Mouse (Mus musculus) hindbrain, postnatal 0 days (tissue): ENCODE measurements at regions not wholly inside any gene's neighbourhood (a gene's known extent, or its start where the extent isn't known, plus 50 kb on each side); places are given as distances from the start of the nearest gene placed in this dataset.

Source experiments
- ATAC-seq: fragments of 200-750 bp; cut with Nextera tagmentation; 2 replicates; pipeline ENCODE4 v1.8.0; 2017; ENCODE audit warnings: mild to moderate bottlenecking, moderate TSS enrichment, moderate library complexity
- DNase-seq: peaks from one replicate; pipeline ENCODE4 v3.0.0-alpha.2; 2015; ENCODE audit warnings: low spot score
- H3K27ac ChIP-seq: fragments of 300-500 bp; sonication (generic); 2 replicates; pipeline ENCODE4 v1.5.1; 2014; ENCODE audit warnings: mild to moderate bottlenecking
- H3K27me3 ChIP-seq: fragments of 300-500 bp; sonication (generic); 2 replicates; pipeline ENCODE4 v1.6.1; 2014; ENCODE audit warnings: low read length, mixed read lengths; ENCODE audit not compliant: insufficient read depth
- H3K36me3 ChIP-seq: fragments of 300-500 bp; sonication (generic); 2 replicates; pipeline ENCODE4 v1.6.1; 2014; ENCODE audit warnings: low read length, mixed read lengths; ENCODE audit not compliant: insufficient read depth
- H3K4me1 ChIP-seq: fragments of 300-500 bp; sonication (generic); 2 replicates; pipeline ENCODE4 v1.6.1; 2014; ENCODE audit warnings: antibody characterized with exemption, low read length, mixed read lengths; ENCODE audit not compliant: insufficient read depth
- H3K4me2 ChIP-seq: fragments of 300-500 bp; sonication (generic); 2 replicates; pipeline ENCODE4 v1.6.1; 2014; ENCODE audit warnings: low read depth, mild to moderate bottlenecking, low read length, moderate library complexity, mixed read lengths
- H3K4me3 ChIP-seq: fragments of 300-500 bp; sonication (generic); 2 replicates; pipeline ENCODE4 v1.5.1; 2014; ENCODE audit warnings: low read length
- H3K9ac ChIP-seq: fragments of 300-500 bp; sonication (generic); replicated peaks from 2 replicates; pipeline ENCODE4 v1.6.1; 2014; ENCODE audit warnings: mild to moderate bottlenecking, low read length, moderate library complexity, mixed read lengths
- H3K9me3 ChIP-seq: fragments of 300-500 bp; sonication (generic); 2 replicates; pipeline ENCODE4 v1.6.1; 2016; ENCODE audit warnings: low read length, mixed read lengths
- CTCF ChIP-seq: IDR thresholded peaks from 2 replicates; pipeline ENCODE4 v1.5.1; 2016; ENCODE audit warnings: antibody characterized with exemption, control low read depth, low read depth
- WGBS: fragments of 180-500 bp; shearing (Covaris S2); extraction: QIAGEN DNeasy Blood & Tissue Kit; methylation state at CpG from one replicate; pipeline ENCODE4 v1.1.7; 2014; 5-methylcytosine and 5-hydroxymethylcytosine counted together

- peak overlapping the region; percentile 28; the same call in 1 of the 2 replicates for H3K4me2 ChIP-seq
- no peak overlapping the region for H3K4me3 ChIP-seq
- H3K27me3 ChIP-seq: no peaks in the 10 kb centered on the region
- no peak overlapping the region for H3K9ac ChIP-seq
- TF ChIP-seq CTCF: no peak
- no peaks in the 10 kb centered on the region for H3K9me3 ChIP-seq
- no peaks in the 10 kb centered on the region for H3K36me3 ChIP-seq
- no peaks in the 10 kb centered on the region for H3K4me1 ChIP-seq
- ATAC-seq (no peak; the same call in 1 of the 2 replicates), DNase-seq (no peak)
- 41% methylated on average over 13 of the region's 13 CpGs for WGBS
- H3K27ac ChIP-seq: no peak overlapping the region
These were observed 163.8 kb downstream of the Clic5 start for GRCm38 (mm10) chr17:44352142-44352541.

GRCm38 (mm10) chr17:44363111-44363510 is 174.7 kb downstream of the Clic5 start:
- Histone ChIP-seq H3K27me3 (no peaks in the 10 kb centered on the region), H3K9ac (no peak overlapping the region), H3K4me1 (no peaks in the 10 kb centered on the region), H3K36me3 (no peaks in the 10 kb centered on the region), H3K4me2 (no peak overlapping the region), H3K27ac (no peak overlapping the region), H3K9me3 (no peaks in the 10 kb centered on the region), H3K4me3 (no peak overlapping the region)
- no peak for DNase-seq
- ATAC-seq: no peak
- WGBS: 84% methylated on average over 4 of the region's 4 CpGs
- TF ChIP-seq CTCF: no peak

GRCm38 (mm10) chr17:44364494-44364893 is 176.1 kb downstream of the Clic5 start:
- H3K27ac ChIP-seq: no peak overlapping the region
- WGBS: 92% methylated on average over 6 of the region's 6 CpGs
- H3K9ac ChIP-seq: no peak overlapping the region
- no peak overlapping the region for H3K4me2 ChIP-seq
- no peak for TF ChIP-seq CTCF
- no peak overlapping the region for H3K4me3 ChIP-seq
- H3K36me3 ChIP-seq: no peaks in the 10 kb centered on the region
- DNase-seq (no peak), ATAC-seq (no peak)
- no peaks in the 10 kb centered on the region for H3K27me3 ChIP-seq
- no peaks in the 10 kb centered on the region for H3K9me3 ChIP-seq
- no peaks in the 10 kb centered on the region for H3K4me1 ChIP-seq

GRCm38 (mm10) chr17:44366438-44366837 is 178.1 kb downstream of the Clic5 start:
- DNase-seq: no peak
- no peaks in the 10 kb centered on the region for H3K4me1 ChIP-seq
- H3K4me2 ChIP-seq: no peak overlapping the region
- H3K27ac ChIP-seq: no peak overlapping the region
- 79% methylated on average over 8 of the region's 8 CpGs for WGBS
- no peak for ATAC-seq
- no peak overlapping the region for H3K4me3 ChIP-seq
- H3K27me3 ChIP-seq: no peaks in the 10 kb centered on the region
- no peak for TF ChIP-seq CTCF
- no peak overlapping the region for H3K9ac ChIP-seq
- H3K9me3 ChIP-seq: no peaks in the 10 kb centered on the region
- no peaks in the 10 kb centered on the region for H3K36me3 ChIP-seq

GRCm38 (mm10) chr17:44367561-44367960 is 179.2 kb downstream of the Clic5 start:
- no peaks in the 10 kb centered on the region for H3K9me3 ChIP-seq
- ATAC-seq (no peak), DNase-seq (peak; percentile 32)
- H3K4me3 ChIP-seq: no peak overlapping the region
- H3K27ac ChIP-seq: no peak overlapping the region
- H3K9ac ChIP-seq: no peak overlapping the region
- 41% methylated on average over 5 of the region's 5 CpGs for WGBS
- no peak for TF ChIP-seq CTCF
- H3K36me3 ChIP-seq: no peaks in the 10 kb centered on the region
- H3K4me1 ChIP-seq: no peaks in the 10 kb centered on the region
- H3K4me2 ChIP-seq: no peak overlapping the region
- no peaks in the 10 kb centered on the region for H3K27me3 ChIP-seq

GRCm38 (mm10) chr17:44370966-44371465 is 182.6 kb downstream of the Clic5 start:
- ATAC-seq: no peak
- no peak for DNase-seq
- H3K4me2 ChIP-seq: no peak overlapping the region
- no peak for TF ChIP-seq CTCF
- no peaks in the 10 kb centered on the region for H3K36me3 ChIP-seq
- 91% methylated on average over 3 of the region's 3 CpGs for WGBS
- H3K9ac ChIP-seq: no peak overlapping the region
- H3K9me3 ChIP-seq: no peaks in the 10 kb centered on the region
- H3K4me3 ChIP-seq: no peak overlapping the region
- no peak overlapping the region for H3K27ac ChIP-seq
- no peaks in the 10 kb centered on the region for H3K4me1 ChIP-seq
- H3K27me3 ChIP-seq: no peaks in the 10 kb centered on the region

- WGBS: 41% methylated on average over 3 of the region's 3 CpGs
- no peaks in the 10 kb centered on the region for H3K4me1 ChIP-seq
- no peak overlapping the region for H3K27ac ChIP-seq
- no peaks in the 10 kb centered on the region for H3K27me3 ChIP-seq
- no peak overlapping the region for H3K4me3 ChIP-seq
- no peaks in the 10 kb centered on the region for H3K9me3 ChIP-seq
- ATAC-seq (no peak), DNase-seq (peak; percentile 23)
- H3K4me2 ChIP-seq: no peak overlapping the region
- H3K36me3 ChIP-seq: no peaks in the 10 kb centered on the region
- TF ChIP-seq CTCF: no peak
- H3K9ac ChIP-seq: no peak overlapping the region
These were observed 183.2 kb downstream of the Clic5 start for GRCm38 (mm10) chr17:44371620-44372019.
